Mouse (Mus musculus) megakaryocyte, adult 5-6 weeks (primary cell): ENCODE data around the gene Mob3a. TPM values are rescaled to one million over a fixed set of nuclear protein-coding genes. Genes with fewer than 3 reads are reported as not detected.

Experiments used
- ATAC-seq: 2 replicates; pipeline ENCODE4 v1.8.0; 2016; ENCODE audit warnings: mild to moderate bottlenecking, inconsistent platforms; ENCODE audit not compliant: poor library complexity, severe bottlenecking
- total RNA-seq, 2 experiments: library from RNA; stranded (forward) in 1 of 2; stranded (reverse) in 1 of 2; fragments of 153-499, 151-499 nt in 1 of 2; fragments of 221-1000, 200-1000 nt in 1 of 2; gene quantifications; 2 replicates each; pipeline versions ENCODE4 v1.2.3 to v1.2.4; 2015 to 2017

Gene Mob3a
- total RNA-seq, 2 experiments from 2014 or later: 65.0 to 72.0 TPM

GRCm38 (mm10) chr10:80678601-80679377 lies 23.0 kb downstream of the Mob3a start:
- ATAC-seq: no peak

GRCm38 (mm10) chr10:80677942-80678436 lies 23.8 kb downstream of the Mob3a start, which contains the start of gene Mknk2:
Gene Mknk2, minus strand, starts transcription at chr10:80678112.
- ATAC-seq: peak; percentile 55

- 0 out of 2 replicates have a peak, but pooled peaks have one; percentile 3 for ATAC-seq
Measured at GRCm38 (mm10) chr10:80677128-80677875, 24.5 kb downstream of the Mob3a start.

- ATAC-seq: peak; percentile 66
Measured at GRCm38 (mm10) chr10:80676198-80676928, 25.4 kb downstream of the Mob3a start.

GRCm38 (mm10) chr10:80675405-80676197 lies 26.2 kb downstream of the Mob3a start:
- ATAC-seq: peak; percentile 0; the same call in 1 of the 2 replicates

- no peak for ATAC-seq
Measured at GRCm38 (mm10) chr10:80674851-80675404, 26.8 kb downstream of the Mob3a start.

GRCm38 (mm10) chr10:80674161-80674711 lies 27.5 kb downstream of the Mob3a start:
- no peak for ATAC-seq

- no peak for ATAC-seq
Measured at GRCm38 (mm10) chr10:80673690-80674089, 28.1 kb downstream of the Mob3a start.

GRCm38 (mm10) chr10:80671936-80672690 lies 29.7 kb downstream of the Mob3a start:
- ATAC-seq: no peak

- ATAC-seq: no peak
Measured at GRCm38 (mm10) chr10:80671251-80671650, 30.5 kb downstream of the Mob3a start.

- no peak for ATAC-seq
Measured at GRCm38 (mm10) chr10:80670531-80670930, 31.2 kb downstream of the Mob3a start.

GRCm38 (mm10) chr10:80669737-80670485 lies 31.9 kb downstream of the Mob3a start:
- no peak for ATAC-seq

GRCm38 (mm10) chr10:80669018-80669417 lies 32.8 kb downstream of the Mob3a start:
- no peak for ATAC-seq

- ATAC-seq: no peak
Measured at GRCm38 (mm10) chr10:80668614-80669013, 33.2 kb downstream of the Mob3a start.

- no peak for ATAC-seq
Measured at GRCm38 (mm10) chr10:80666837-80667412, 34.9 kb downstream of the Mob3a start.

GRCm38 (mm10) chr10:80665981-80666733 lies 35.6 kb downstream of the Mob3a start:
- no peak for ATAC-seq

- no peak for ATAC-seq
Measured at GRCm38 (mm10) chr10:80665459-80665858, 36.3 kb downstream of the Mob3a start.
